Mouse (Mus musculus) spleen, adult 2 months (tissue): ENCODE results near the gene Lrp6. TPM values are rescaled to one million over a fixed set of nuclear protein-coding genes. Genes with fewer than 3 reads are reported as not detected.

Experiments
- DNase-seq, 2 experiments: peaks; one replicate each; pipeline versions ENCODE4 v3.0.0 to v3.0.0-alpha.2; 2012 to 2021; ENCODE audit warnings: low spot score in 2 of 2, low read depth in 1 of 2
- H3K27ac ChIP-seq: fragments of 200-500 bp; 2 replicates; pipeline ENCODE4 v1.5.1; 2012; ENCODE audit warnings: low read length, inconsistent platforms; ENCODE audit not compliant: insufficient read depth
- H3K27me3 ChIP-seq: fragments of 200-500 bp; 2 replicates; pipeline ENCODE4 v1.6.1; 2012; ENCODE audit warnings: mild to moderate bottlenecking, moderate library complexity, low read length, inconsistent platforms; ENCODE audit not compliant: control insufficient read depth, insufficient read depth
- H3K36me3 ChIP-seq: fragments of 200-500 bp; 2 replicates; pipeline ENCODE4 v1.6.1; 2012; ENCODE audit warnings: mild to moderate bottlenecking, low read length, inconsistent platforms; ENCODE audit not compliant: control insufficient read depth, insufficient read depth
- H3K4me1 ChIP-seq: fragments of 200-500 bp; 2 replicates; pipeline ENCODE4 v1.6.1; 2011; ENCODE audit warnings: inconsistent platforms; ENCODE audit not compliant: control insufficient read depth, insufficient read depth, insufficient read length
- H3K4me3 ChIP-seq: fragments of 200-500 bp; 2 replicates; pipeline ENCODE4 v1.5.1; 2011; ENCODE audit warnings: mild to moderate bottlenecking, inconsistent platforms; ENCODE audit not compliant: insufficient read depth, insufficient read length; ENCODE audit errors: extremely low read depth
- CTCF ChIP-seq: fragments of 200-500 bp; IDR thresholded peaks from 2 replicates; pipeline ENCODE4 v1.5.1; 2011; ENCODE audit warnings: mild to moderate bottlenecking, inconsistent platforms; ENCODE audit not compliant: insufficient read depth, insufficient read length, insufficient replicate concordance; ENCODE audit errors: extremely low read depth
- POLR2A ChIP-seq: fragments of 200-500 bp; IDR thresholded peaks from 2 replicates; pipeline ENCODE4 v1.6.1; 2011; ENCODE audit warnings: low read depth, low read length, inconsistent platforms
- WGBS: fragments of 180-500 bp; shearing (Covaris S2); methylation state at CpG from one replicate; pipeline ENCODE4 v1.1.7; 2018; 5-methylcytosine and 5-hydroxymethylcytosine counted together
- polyA plus RNA-seq: library from polyadenylated mRNA; depleted of rRNA; stranded (reverse); fragments of >200 nt; gene quantifications from 2 replicates; pipeline ENCODE4 v1.2.3, GENCODE M21; 2012; rRNA removed

Lrp6 gene
- polyA plus RNA-seq: 10.8 and 14.7 TPM in 2 replicates

- TF ChIP-seq CTCF: no peak
- TF ChIP-seq POLR2A: peak; percentile 4; the same call in 1 of the 2 replicates
- Histone ChIP-seq H3K27ac (peak within 1 kb of the TSS; percentile 90), H3K4me1 (peaks cover 4% of the 10 kb centered on the region), H3K4me3 (peak within 1 kb of the TSS; percentile 73), H3K27me3 (no peaks in the 10 kb centered on the region), H3K36me3 (no peaks in the 10 kb centered on the region)
- DNase-seq: peak; percentile 68 to 71
- WGBS: under 1% methylated on average over 86 of the region's 99 CpGs
Measured at GRCm38 (mm10) chr6:134566818-134567485, at the start of gene Lrp6. Lrp6 (minus strand) TSS chr6:134566965.

GRCm38 (mm10) chr6:134614723-134615648 is 48.2 kb upstream of the Lrp6 start:
- no peaks in the 10 kb centered on the region for H3K4me1 ChIP-seq
- H3K4me3 ChIP-seq: no peak overlapping the region
- no peak overlapping the region for H3K27ac ChIP-seq
- 28% methylated on average over 16 of the region's 16 CpGs for WGBS
- no peaks in the 10 kb centered on the region for H3K27me3 ChIP-seq
- peak; percentile 25 to 71 for DNase-seq
- TF ChIP-seq CTCF: peak; percentile 91; the same call in 1 of the 2 replicates
- no peak for TF ChIP-seq POLR2A
- no peaks in the 10 kb centered on the region for H3K36me3 ChIP-seq

- Histone ChIP-seq H3K4me1 (no peaks in the 10 kb centered on the region), H3K4me3 (no peak overlapping the region), H3K36me3 (no peaks in the 10 kb centered on the region), H3K27me3 (no peaks in the 10 kb centered on the region), H3K27ac (no peak overlapping the region)
- WGBS: 81% methylated on average over 4 of the region's 4 CpGs
- TF ChIP-seq CTCF (no peak), POLR2A (no peak)
- no peak for DNase-seq
Measured at GRCm38 (mm10) chr6:134614322-134614721, 47.6 kb upstream of the Lrp6 start.

GRCm38 (mm10) chr6:134611896-134612295 is 45.1 kb upstream of the Lrp6 start:
- DNase-seq: no peak
- TF ChIP-seq POLR2A (no peak), CTCF (no peak)
- Histone ChIP-seq H3K4me1 (no peaks in the 10 kb centered on the region), H3K4me3 (no peak overlapping the region), H3K27me3 (no peaks in the 10 kb centered on the region), H3K27ac (no peak overlapping the region), H3K36me3 (no peaks in the 10 kb centered on the region)
- WGBS: 79% methylated on average over 13 of the region's 13 CpGs

- Histone ChIP-seq H3K36me3 (no peaks in the 10 kb centered on the region), H3K27ac (no peak overlapping the region), H3K4me3 (no peak overlapping the region), H3K4me1 (no peaks in the 10 kb centered on the region), H3K27me3 (no peaks in the 10 kb centered on the region)
- 86% methylated on average over 9 of the region's 9 CpGs for WGBS
- TF ChIP-seq POLR2A: no peak
- TF ChIP-seq CTCF: no peak
- no peak for DNase-seq
Measured at GRCm38 (mm10) chr6:134610380-134610779, 43.6 kb upstream of the Lrp6 start.

- DNase-seq: no peak
- TF ChIP-seq POLR2A (no peak), CTCF (no peak)
- Histone ChIP-seq H3K36me3 (no peaks in the 10 kb centered on the region), H3K4me1 (no peaks in the 10 kb centered on the region), H3K4me3 (no peak overlapping the region), H3K27me3 (no peaks in the 10 kb centered on the region), H3K27ac (no peak overlapping the region)
- 68% methylated on average over 9 of the region's 9 CpGs for WGBS
Measured at GRCm38 (mm10) chr6:134606949-134607746, 40.4 kb upstream of the Lrp6 start.
